Mouse (Mus musculus) embryonic stem cell, embryonic (primary cell): ENCODE data around the gene Hsh2d.

Source experiments
- CTCF ChIA-PET, 4 experiments: fragments of 300-600 bp in 2 of 4; fragments of 350-600 bp in 2 of 4; sonication (Branson Sonifier 250); formaldehyde crosslinking; loops; one replicate each; lab custom pipeline; 2022; ENCODE audit warnings: inconsistent platforms in 2 of 4; lab: Charles Lee
- POLR2A ChIA-PET, 4 experiments: fragments of 300-600 bp in 2 of 4; fragments of 350-600 bp in 2 of 4; sonication (Branson Sonifier 250); formaldehyde crosslinking; loops; one replicate each; lab custom pipeline; 2022; ENCODE audit warnings: antibody characterized with exemption in 4 of 4, inconsistent platforms in 1 of 4; lab: Charles Lee

The Hsh2d gene

DNA sequence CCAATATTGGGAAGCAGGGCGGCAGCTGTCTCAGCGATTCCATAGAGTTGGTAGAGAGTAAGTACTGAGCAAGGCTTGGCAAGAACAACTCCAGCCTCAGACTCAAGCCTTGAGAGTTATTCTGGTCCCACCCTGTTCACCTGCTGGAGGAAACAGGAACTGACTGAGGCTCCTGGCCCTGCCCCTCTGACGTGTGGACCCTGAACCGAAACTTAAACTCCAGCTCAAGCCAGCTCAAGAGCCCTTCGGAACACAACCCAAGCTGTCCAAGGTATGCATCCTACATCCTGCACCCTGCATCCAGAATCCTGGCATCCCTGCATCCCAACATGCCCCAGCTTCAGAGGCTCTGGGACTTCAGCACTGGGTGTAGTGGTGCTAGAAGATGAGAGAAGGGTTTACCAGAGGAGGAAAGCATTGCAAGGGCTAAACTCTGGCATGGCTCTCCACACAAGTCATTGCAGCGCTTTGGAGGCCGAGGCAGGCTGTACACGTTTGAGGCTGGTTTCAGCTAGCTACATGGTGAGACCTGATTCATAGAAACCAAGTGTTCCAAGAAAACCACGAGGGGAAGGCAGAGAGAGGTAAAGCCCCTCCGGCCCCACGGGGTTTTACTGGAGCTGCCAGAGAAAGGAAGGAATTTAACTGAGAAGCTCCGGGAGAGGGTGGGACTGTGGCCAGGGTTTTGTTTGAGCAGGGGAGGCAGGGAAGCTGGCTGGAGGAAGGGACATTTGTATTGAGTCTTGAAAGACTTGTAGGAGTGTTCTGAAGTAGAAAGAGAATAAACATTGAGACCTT lies at the start of gene Hsh2d:
Gene Hsh2d (plus strand): TSS at position 222 of the 798 bp plus-strand sequence.
- ChIA-PET CTCF (interaction anchor here (0.7 to 4.1 kb wide), 10 partner anchors 11 to 84 kb away, joined by 3 to 20 read pairs (median 4); partner anchors contain the start of gene Ap1m1 (in 1 of the 4)), POLR2A (interaction anchor here in 2 of 4 experiments (0.6 to 2.7 kb wide), 23 partner anchors 8 to 383 kb away, joined by 3 to 10 read pairs (median 3); partner anchors contain the start of genes Fam32a (in 2 of the 2), Ap1m1 (in 1 of the 2), Cib3 (in 1 of the 2) and Klf2 (in 1 of the 2))

DNA sequence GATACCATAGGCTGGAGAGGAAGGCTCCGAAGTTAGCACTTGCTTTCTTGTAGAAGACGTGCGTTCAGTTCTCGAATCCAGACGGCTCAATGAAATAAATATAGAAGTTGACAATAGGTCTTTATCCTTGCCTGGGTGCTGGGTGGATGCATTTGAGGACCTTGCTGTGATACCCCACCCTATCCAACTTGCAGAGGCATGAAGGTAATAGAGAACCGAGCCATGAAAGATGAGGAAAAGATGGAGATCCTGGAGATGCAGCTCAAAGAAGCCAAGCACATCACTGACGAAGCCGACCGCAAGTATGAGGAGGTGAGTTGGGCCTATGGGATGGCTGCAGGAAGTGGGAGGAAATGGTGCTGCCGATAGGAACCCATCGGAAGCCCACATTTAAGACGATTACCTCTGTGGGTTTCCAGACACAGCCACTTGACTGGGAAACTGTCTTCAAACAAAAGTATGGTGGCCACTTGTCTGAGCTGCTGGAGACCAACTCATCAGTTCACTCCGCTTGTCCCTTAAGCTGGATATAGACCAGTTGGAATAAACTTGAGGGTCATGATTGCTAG lies 46.1 kb upstream of the Hsh2d start:
- CTCF ChIA-PET, result interaction anchor here in 1 of 4 experiments (0.7 kb wide), 1 partner anchor 97 kb away, joined by 9 read pairs; the partner anchor contains the start of gene Ap1m1

GRCm38 (mm10) chr8:72144345-72144975 lies 45.0 kb upstream of the Hsh2d start:
- CTCF ChIA-PET, result interaction anchor here in 1 of 4 experiments (0.7 kb wide), 1 partner anchor 96 kb away, joined by 9 read pairs; the partner anchor contains the start of gene Ap1m1
- POLR2A ChIA-PET, result interaction anchor here in 3 of 4 experiments (0.6 to 17.3 kb wide), 6 partner anchors 3 to 387 kb away, joined by 3 to 278 read pairs (median 24); partner anchors contain the start of gene Tpm4 (in 2 of the 3)

More for the DNA sequence above, 46.1 kb upstream of the Hsh2d start:
- POLR2A ChIA-PET, result interaction anchor here in 2 of 4 experiments (0.7 to 17.3 kb wide), 6 partner anchors 9 to 175 kb away, joined by 3 to 278 read pairs (median 3); partner anchors contain the start of genes Klf2 (in 1 of the 2) and Tpm4 (in 1 of the 2)

DNA sequence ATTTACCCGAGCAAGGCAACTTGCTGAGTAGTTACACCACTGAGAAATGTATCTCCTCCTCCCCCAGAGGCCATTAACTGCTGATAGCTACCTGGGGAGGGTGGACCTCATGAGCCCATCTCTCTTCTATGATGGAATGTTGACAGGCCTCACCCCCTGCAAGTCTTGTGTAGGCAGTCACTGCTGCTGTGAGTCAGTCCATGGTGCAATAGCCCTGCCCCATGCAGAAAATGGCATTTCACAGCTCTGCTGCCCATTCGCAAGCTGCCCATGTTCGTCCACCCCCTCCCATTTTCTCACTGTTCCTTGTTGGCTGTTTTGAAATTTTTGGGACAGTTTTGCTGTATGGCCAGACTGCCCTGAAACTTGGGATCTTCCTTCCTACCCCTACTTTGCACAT lies 43.9 kb upstream of the Hsh2d start:
- POLR2A ChIA-PET, result interaction anchor here in 3 of 4 experiments (0.5 to 17.3 kb wide), 8 partner anchors 4 to 67 kb away, joined by 3 to 278 read pairs (median 5); partner anchors contain the start of genes Tpm4 (in 2 of the 3) and Cib3 (in 1 of the 3)
- CTCF ChIA-PET, result no interaction called here

- CTCF ChIA-PET, result no interaction called here
- POLR2A ChIA-PET, result interaction anchor here (0.5 to 17.3 kb wide), 14 partner anchors 5 to 249 kb away, joined by 3 to 278 read pairs (median 4); partner anchors contain the start of genes Tpm4 (in 2 of the 4) and Cib3 (in 1 of the 4)
Measured at GRCm38 (mm10) chr8:72146056-72146455, 43.4 kb upstream of the Hsh2d start.

DNA sequence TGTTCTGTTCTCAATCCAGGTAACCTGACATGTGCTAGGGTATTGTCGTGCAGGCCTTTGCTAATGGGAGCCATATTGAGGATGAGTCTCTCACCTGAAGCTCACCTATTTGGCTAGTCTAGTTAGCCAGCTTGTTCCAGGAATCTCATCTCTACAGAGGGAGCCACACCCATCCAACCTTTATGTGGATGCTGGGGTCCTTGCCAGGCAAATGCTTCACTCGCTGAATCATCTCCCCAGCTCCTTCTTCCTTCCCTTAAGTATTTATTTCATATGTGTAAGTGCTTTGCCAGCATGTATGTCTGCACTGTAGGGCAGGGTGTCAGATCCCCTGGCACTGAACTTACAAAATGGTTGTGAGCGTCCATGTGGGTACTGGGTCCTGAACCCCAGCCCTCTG lies 42.9 kb upstream of the Hsh2d start:
- ChIA-PET CTCF (no interaction called here), POLR2A (interaction anchor here (1.0 to 17.3 kb wide), 11 partner anchors 5 to 249 kb away, joined by 3 to 278 read pairs (median 5); partner anchors contain the start of gene Tpm4 (in 2 of the 4))

GRCm38 (mm10) chr8:72147266-72147665 lies 42.2 kb upstream of the Hsh2d start:
- POLR2A ChIA-PET, result interaction anchor here (0.7 to 17.3 kb wide), 14 partner anchors 5 to 248 kb away, joined by 3 to 278 read pairs (median 4); partner anchors contain the start of genes Tpm4 (in 2 of the 4) and Ap1m1 (in 1 of the 4)
- CTCF ChIA-PET, result interaction anchor here in 1 of 4 experiments (1.1 kb wide), 1 partner anchor 30 kb away, joined by 5 read pairs; no protein-coding TSS in a partner anchor

- CTCF ChIA-PET, result no interaction called here
- POLR2A ChIA-PET, result interaction anchor here (0.6 to 17.3 kb wide), 10 partner anchors 3 to 91 kb away, joined by 3 to 278 read pairs (median 4); partner anchors contain the start of genes Ap1m1 (in 1 of the 4) and Tpm4 (in 1 of the 4)
Measured at GRCm38 (mm10) chr8:72149056-72149455, 40.4 kb upstream of the Hsh2d start.

- ChIA-PET CTCF (no interaction called here), POLR2A (interaction anchor here in 3 of 4 experiments (0.7 to 16.0 kb wide), 6 partner anchors 10 to 326 kb away, joined by 3 to 278 read pairs (median 3); partner anchors contain the start of gene Tpm4 (in 1 of the 3))
Measured at GRCm38 (mm10) chr8:72151418-72152078, 37.9 kb upstream of the Hsh2d start.

- CTCF ChIA-PET, result no interaction called here
Measured at GRCm38 (mm10) chr8:72153382-72153781, 36.1 kb upstream of the Hsh2d start.

DNA sequence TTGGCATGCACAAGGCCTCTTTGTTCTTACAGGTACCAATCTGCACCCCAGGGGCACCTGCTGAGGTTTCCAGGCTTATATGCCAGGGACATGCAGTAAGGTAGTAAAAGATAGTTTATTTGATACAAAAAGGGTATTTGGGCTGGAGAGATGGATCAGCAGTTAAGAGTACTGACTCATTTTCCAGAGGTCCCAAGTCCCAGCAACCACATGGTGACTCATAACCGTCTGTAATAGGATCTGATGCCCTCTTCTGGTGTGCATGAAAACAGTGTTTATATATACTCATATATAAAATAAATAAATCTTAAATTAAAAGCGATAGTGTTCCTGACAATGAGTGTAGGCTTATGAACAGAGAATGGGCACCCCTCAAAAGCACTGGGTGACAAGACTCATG lies 31.3 kb upstream of the Hsh2d start:
- ChIA-PET POLR2A (interaction anchor here in 3 of 4 experiments (0.6 to 16.0 kb wide), 17 partner anchors 7 to 112 kb away, joined by 3 to 278 read pairs (median 3); partner anchors contain the start of genes Tpm4 (in 2 of the 3), Ap1m1 (in 1 of the 3), Fam32a (in 1 of the 3) and Hsh2d (in 1 of the 3)), CTCF (interaction anchor here in 1 of 4 experiments (0.6 kb wide), 2 partner anchors 160 to 555 kb away, joined by 3 read pairs; no protein-coding TSS in a partner anchor)

More at GRCm38 (mm10) chr8:72153382-72153781, 36.1 kb upstream of the Hsh2d start:
- POLR2A ChIA-PET, result interaction anchor here in 3 of 4 experiments (0.6 to 16.0 kb wide), 6 partner anchors 11 to 474 kb away, joined by 3 to 278 read pairs (median 6); partner anchors contain the start of gene Tpm4 (in 2 of the 3)

DNA sequence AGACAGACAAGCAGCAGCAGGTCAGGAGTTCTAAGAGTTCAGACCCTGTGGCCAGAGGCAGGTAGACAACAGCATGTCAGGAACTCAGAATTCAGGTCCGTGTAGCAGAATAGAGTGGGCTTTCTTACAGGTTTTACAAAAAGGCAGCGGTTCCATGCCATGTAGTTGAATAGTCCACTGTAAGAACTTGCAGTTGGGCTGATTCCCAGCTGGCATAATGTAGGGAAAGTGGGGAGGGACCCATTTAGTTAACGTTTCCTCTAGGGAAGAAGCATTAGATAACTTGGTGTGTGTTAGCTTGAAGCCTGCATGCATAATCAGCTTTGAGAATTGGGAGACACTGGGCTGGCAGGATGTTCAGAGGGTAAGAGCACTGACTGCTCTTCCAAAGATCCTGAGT lies 30.7 kb upstream of the Hsh2d start:
- CTCF ChIA-PET, result interaction anchor here in 2 of 4 experiments (0.8 to 1.0 kb wide), 2 partner anchors 22 to 818 kb away, joined by 3 read pairs; no protein-coding TSS in a partner anchor
- POLR2A ChIA-PET, result interaction anchor here in 2 of 4 experiments (0.6 to 16.0 kb wide), 14 partner anchors 9 to 189 kb away, joined by 3 to 278 read pairs (median 3); partner anchors contain the start of genes Fam32a (in 1 of the 2) and Tpm4 (in 1 of the 2)

GRCm38 (mm10) chr8:72160007-72160406 lies 29.4 kb upstream of the Hsh2d start:
- ChIA-PET POLR2A (interaction anchor here in 2 of 4 experiments (1.0 to 16.0 kb wide), 3 partner anchors 8 to 19 kb away, joined by 3 to 278 read pairs (median 4); partner anchors contain the start of gene Tpm4 (in 1 of the 2)), CTCF (interaction anchor here in 1 of 4 experiments (0.8 kb wide), 1 partner anchor 80 kb away, joined by 3 read pairs; the partner anchor contains the start of gene Ap1m1)

- CTCF ChIA-PET, result no interaction called here
- POLR2A ChIA-PET, result interaction anchor here in 3 of 4 experiments (1.0 to 1.8 kb wide), 12 partner anchors 10 to 433 kb away, joined by 3 to 6 read pairs (median 4); partner anchors contain the start of genes Tpm4 (in 2 of the 3), Ap1m1 (in 1 of the 3) and Fam32a (in 1 of the 3)
Measured at GRCm38 (mm10) chr8:72160707-72161697, 28.4 kb upstream of the Hsh2d start, which contains the start of gene Rab8a. Rab8a (plus strand) TSS chr8:72161200.

- ChIA-PET POLR2A (interaction anchor here in 2 of 4 experiments (0.5 to 1.8 kb wide), 8 partner anchors 10 to 192 kb away, joined by 3 to 5 read pairs (median 3); partner anchors contain the start of gene Ap1m1 (in 1 of the 2)), CTCF (interaction anchor here in 1 of 4 experiments (0.6 kb wide), 1 partner anchor 77 kb away, joined by 7 read pairs; the partner anchor contains the start of gene Ap1m1)
Measured at GRCm38 (mm10) chr8:72162821-72163220, 26.6 kb upstream of the Hsh2d start.
